Mouse (Mus musculus): ENCODE data around the gene Poldip3. TPM values are rescaled to one million over a fixed set of nuclear protein-coding genes. Genes with fewer than 3 reads are reported as not detected.

Gene Poldip3
- polyA plus RNA-seq (2015; fragmentation: Nextera tagmentation; extraction: Ambion mirVana): 139 and 140 TPM in 2 replicates

- Histone ChIP-seq H3K4me2 (peak within 1 kb of the TSS; percentile 84), H3K4me3 (peak within 1 kb of the TSS; percentile 98), H3K36me3 (peaks cover 28% of the 10 kb centered on the region), H3K27me3 (no peaks in the 10 kb centered on the region), H3K4me1 (peaks cover 12% of the 10 kb centered on the region), H3K27ac (peak within 1 kb of the TSS; percentile 99), H3K9me3 (no peaks in the 10 kb centered on the region), H3K9ac (peak within 1 kb of the TSS; percentile 100)
- WGBS: under 1% methylated on average over 56 of the region's 56 CpGs
- peak; percentile 92 for ATAC-seq (ENCODE audit: borderline replicate concordance, extremely low read depth, low FRiP score, low TSS enrichment)
Observed at GRCm38 (mm10) chr15:83149196-83150072, at the start of gene Poldip3. Gene Poldip3, minus strand, starts transcription at chr15:83149384.

DNA sequence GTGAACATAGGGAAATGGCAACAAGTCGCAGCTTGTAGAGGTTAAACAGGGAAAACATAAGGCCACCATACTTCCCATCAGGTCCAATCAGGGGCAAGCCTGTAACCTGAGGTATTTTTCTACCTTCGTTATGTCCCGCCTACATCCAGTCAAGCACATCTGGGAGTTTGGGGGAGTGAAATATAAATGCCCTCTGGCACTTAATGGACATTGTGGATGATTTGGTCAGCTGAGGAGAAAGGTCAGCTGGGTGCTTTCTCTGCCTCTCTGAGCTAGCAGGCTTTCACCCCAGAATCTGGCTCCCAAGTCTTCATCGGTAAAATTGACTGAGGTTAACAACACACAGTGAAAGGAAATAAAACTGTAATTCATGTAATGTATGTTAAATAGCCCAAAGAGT is 44.2 kb upstream of the Poldip3 start:
- Histone ChIP-seq H3K4me1 (no peaks in the 10 kb centered on the region), H3K9me3 (no peaks in the 10 kb centered on the region), H3K4me2 (no peak overlapping the region), H3K9ac (no peak overlapping the region), H3K27ac (no peak overlapping the region), H3K27me3 (no peaks in the 10 kb centered on the region), H3K36me3 (no peaks in the 10 kb centered on the region), H3K4me3 (no peak overlapping the region)
- ATAC-seq (ENCODE audit: borderline replicate concordance, extremely low read depth, low FRiP score, low TSS enrichment): no peak
- 90% methylated on average over 4 of the region's 4 CpGs for WGBS

- H3K4me3 ChIP-seq: no peak overlapping the region
- no peak overlapping the region for H3K27ac ChIP-seq
- no peaks in the 10 kb centered on the region for H3K36me3 ChIP-seq
- no peak for ATAC-seq (ENCODE audit: borderline replicate concordance, extremely low read depth, low FRiP score, low TSS enrichment)
- no peak overlapping the region for H3K9ac ChIP-seq
- 0 out of 2 replicates have a peak, but pooled peaks cover 6% of the 10 kb centered on the region for H3K4me1 ChIP-seq
- H3K9me3 ChIP-seq: no peaks in the 10 kb centered on the region
- WGBS: 57% methylated on average over 5 of the region's 5 CpGs
- no peaks in the 10 kb centered on the region for H3K27me3 ChIP-seq
- H3K4me2 ChIP-seq: no peak overlapping the region
Observed at GRCm38 (mm10) chr15:83182351-83182750, 33.2 kb upstream of the Poldip3 start.

DNA sequence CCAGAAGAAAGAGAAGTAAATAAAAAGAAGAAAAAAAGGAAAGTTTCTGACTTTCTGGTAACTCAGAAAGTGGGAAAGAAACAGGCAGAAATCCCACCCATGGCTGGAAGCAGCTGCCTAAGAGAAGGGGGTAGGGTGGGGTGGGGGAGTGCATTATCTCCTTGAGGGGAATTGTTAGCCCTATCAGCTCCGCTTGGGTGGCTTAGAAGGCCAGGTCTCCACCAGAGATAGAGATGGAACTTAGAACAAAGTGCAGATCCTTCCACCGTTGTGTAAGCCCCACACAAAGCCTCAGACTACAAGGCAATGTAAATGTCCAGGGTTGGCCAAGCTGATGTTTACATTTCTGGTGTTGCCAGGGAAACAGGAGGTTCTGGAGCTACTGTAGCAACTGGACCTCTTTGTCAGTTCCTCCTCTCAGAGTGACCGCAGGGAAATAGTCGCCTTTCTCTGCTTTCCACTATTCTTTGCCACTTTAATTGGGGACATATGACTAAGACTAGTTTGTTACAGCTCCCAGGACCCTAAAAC is 32.7 kb upstream of the Poldip3 start:
- H3K9ac ChIP-seq: no peak overlapping the region
- 0 out of 2 replicates have a peak, but pooled peaks cover 6% of the 10 kb centered on the region for H3K4me1 ChIP-seq
- no peak overlapping the region for H3K4me3 ChIP-seq
- WGBS: 35% methylated on average over 4 of the region's 4 CpGs
- H3K27me3 ChIP-seq: no peaks in the 10 kb centered on the region
- ATAC-seq (ENCODE audit: borderline replicate concordance, extremely low read depth, low FRiP score, low TSS enrichment): no peak
- no peak overlapping the region for H3K4me2 ChIP-seq
- H3K36me3 ChIP-seq: no peaks in the 10 kb centered on the region
- no peak overlapping the region for H3K27ac ChIP-seq
- no peaks in the 10 kb centered on the region for H3K9me3 ChIP-seq

- WGBS: 80% methylated on average over 6 of the region's 6 CpGs
Observed at GRCm38 (mm10) chr15:83180004-83180403, 30.8 kb upstream of the Poldip3 start.

DNA sequence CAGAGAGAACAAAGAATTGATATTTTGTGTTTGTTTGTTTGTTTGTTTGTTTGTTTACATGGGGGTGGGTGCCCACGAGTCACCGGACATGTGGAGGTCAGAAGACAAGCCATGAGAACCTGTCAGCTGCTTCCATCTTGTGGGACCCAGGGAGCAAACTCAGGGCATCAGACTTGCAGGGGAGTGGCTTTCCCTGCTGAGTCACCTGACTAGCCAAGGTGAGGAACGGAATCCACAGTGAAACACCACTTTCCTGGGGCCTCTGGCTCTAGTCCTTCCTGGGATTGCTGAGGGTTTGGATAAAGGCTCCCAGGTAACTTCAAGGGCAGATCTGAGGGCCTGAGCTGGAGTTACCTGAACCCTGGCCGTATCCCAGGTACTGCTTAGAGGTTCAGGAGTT is 27.5 kb upstream of the Poldip3 start:
- Histone ChIP-seq H3K4me2 (no peak overlapping the region), H3K9me3 (no peaks in the 10 kb centered on the region), H3K27me3 (no peaks in the 10 kb centered on the region), H3K36me3 (no peaks in the 10 kb centered on the region), H3K27ac (no peak overlapping the region), H3K4me3 (no peak overlapping the region), H3K9ac (no peak overlapping the region), H3K4me1 (0 out of 2 replicates have a peak, but pooled peaks cover 3% of the 10 kb centered on the region)
- no peak for ATAC-seq (ENCODE audit: borderline replicate concordance, extremely low read depth, low FRiP score, low TSS enrichment)
- 57% methylated on average over 4 of the region's 4 CpGs for WGBS

More at GRCm38 (mm10) chr15:83180004-83180403, 30.8 kb upstream of the Poldip3 start:
- H3K4me1 ChIP-seq: 0 out of 2 replicates have a peak, but pooled peaks cover 6% of the 10 kb centered on the region
- no peaks in the 10 kb centered on the region for H3K9me3 ChIP-seq
- no peak for ATAC-seq (ENCODE audit: borderline replicate concordance, extremely low read depth, low FRiP score, low TSS enrichment)
- H3K27me3 ChIP-seq: no peaks in the 10 kb centered on the region
- H3K36me3 ChIP-seq: no peaks in the 10 kb centered on the region
- no peak overlapping the region for H3K9ac ChIP-seq
- H3K4me3 ChIP-seq: no peak overlapping the region
- H3K4me2 ChIP-seq: no peak overlapping the region
- H3K27ac ChIP-seq: no peak overlapping the region

DNA sequence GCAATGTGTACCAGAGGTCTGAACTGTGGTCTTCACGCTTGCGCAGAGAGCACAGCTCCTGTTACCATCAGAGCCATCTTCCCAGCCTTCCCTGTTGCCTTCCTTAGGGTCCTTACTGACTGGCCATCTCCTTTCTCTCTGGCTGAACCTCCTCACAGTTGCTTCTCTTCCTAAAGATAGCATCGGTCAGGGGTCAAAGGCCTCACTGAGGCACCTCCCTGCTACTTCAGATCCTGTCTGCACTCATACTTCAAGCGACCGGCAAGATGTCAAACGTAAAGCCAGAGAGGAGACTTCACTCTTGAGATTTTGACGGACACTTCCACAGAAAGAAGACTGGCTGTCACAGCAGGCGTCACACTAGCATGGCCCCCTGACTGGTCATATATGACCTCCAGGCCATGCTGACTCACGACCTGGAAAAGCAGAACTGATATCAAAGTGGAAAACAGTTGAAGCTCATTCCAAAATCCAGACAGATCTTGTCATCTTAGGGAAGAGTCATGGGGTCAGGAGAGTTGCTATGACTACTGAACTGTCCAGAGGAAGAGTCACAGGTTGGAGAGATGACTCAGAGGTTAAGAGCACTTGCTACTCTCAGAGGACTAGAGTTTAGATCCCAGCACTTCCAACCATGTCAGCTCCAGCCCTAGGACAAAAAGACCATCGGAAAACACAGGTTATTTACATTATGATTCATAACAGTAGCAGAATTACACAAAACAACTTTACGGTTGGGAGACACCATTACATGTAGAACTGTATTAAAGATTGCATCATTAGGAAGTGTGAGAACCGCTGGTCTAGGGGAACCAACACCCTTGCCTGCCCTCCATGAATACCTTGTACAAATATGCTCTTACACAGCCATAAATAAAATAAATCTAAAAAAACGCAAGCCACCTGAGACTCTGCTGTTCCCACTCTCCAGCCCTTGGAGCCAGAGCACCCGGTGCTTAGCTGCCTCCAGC is 25.0 kb upstream of the Poldip3 start:
- no peak overlapping the region for H3K9ac ChIP-seq
- no peak overlapping the region for H3K27ac ChIP-seq
- no peak for ATAC-seq (ENCODE audit: borderline replicate concordance, extremely low read depth, low FRiP score, low TSS enrichment)
- H3K36me3 ChIP-seq: no peaks in the 10 kb centered on the region
- H3K4me1 ChIP-seq: peaks cover 27% of the 10 kb centered on the region
- no peaks in the 10 kb centered on the region for H3K27me3 ChIP-seq
- WGBS: 81% methylated on average over 14 of the region's 14 CpGs
- no peak overlapping the region for H3K4me2 ChIP-seq
- H3K9me3 ChIP-seq: no peaks in the 10 kb centered on the region
- no peak overlapping the region for H3K4me3 ChIP-seq

- no peaks in the 10 kb centered on the region for H3K9me3 ChIP-seq
- H3K27ac ChIP-seq: peak within 1 kb of the TSS; percentile 91
- peak; percentile 51 for ATAC-seq (ENCODE audit: borderline replicate concordance, extremely low read depth, low FRiP score, low TSS enrichment)
- H3K36me3 ChIP-seq: no peaks in the 10 kb centered on the region
- WGBS: 28% methylated on average over 28 of the region's 28 CpGs
- H3K9ac ChIP-seq: peak within 1 kb of the TSS; percentile 89
- H3K4me3 ChIP-seq: peak within 1 kb of the TSS; percentile 93
- peak within 1 kb of the TSS; percentile 89 for H3K4me2 ChIP-seq
- H3K27me3 ChIP-seq: no peaks in the 10 kb centered on the region
- peaks cover 37% of the 10 kb centered on the region for H3K4me1 ChIP-seq
Observed at GRCm38 (mm10) chr15:83172492-83173429, 23.6 kb upstream of the Poldip3 start, which contains the start of gene Cyb5r3. Gene Cyb5r3, minus strand, starts transcription at chr15:83172592.

DNA sequence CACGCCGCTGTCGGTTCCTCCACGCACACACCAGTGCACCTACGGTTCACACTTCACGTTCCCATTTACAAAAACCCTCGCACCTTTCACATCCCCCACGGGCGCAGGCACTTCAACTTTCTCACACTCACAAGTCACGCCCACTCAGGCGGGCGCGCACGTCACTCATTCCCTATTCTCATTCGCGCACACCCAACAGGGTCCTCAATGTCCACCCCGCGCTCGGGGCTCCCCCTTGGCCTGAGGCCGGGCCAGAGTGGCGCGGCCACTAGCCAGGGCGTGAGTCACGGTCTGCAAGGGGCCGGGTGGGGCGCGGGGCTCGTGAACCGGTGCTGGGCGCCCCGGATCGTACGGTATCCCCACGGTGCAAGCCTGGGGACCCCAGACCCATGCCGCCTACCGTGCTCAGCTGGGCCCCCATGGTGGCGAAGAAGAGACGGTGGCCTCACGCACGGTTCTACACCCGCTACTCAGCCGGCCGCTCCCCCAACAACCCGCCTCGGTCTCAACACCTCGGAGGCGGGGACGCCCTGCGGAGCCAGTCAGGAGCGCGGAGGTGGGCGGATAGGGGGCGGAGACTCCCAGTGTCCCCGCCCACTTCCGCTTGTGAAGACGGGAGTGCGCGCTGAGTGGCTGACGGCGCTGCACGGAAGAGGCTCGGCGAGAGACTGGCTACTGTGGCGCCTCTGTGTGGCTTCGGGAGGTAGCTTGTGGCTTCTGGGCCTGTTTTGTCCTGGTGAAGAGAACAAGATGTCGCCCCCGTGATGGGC is 22.7 kb upstream of the Poldip3 start:
- H3K9me3 ChIP-seq: no peaks in the 10 kb centered on the region
- no peaks in the 10 kb centered on the region for H3K36me3 ChIP-seq
- WGBS: under 1% methylated on average over 67 of the region's 67 CpGs
- peak overlapping the region; percentile 89 for H3K4me2 ChIP-seq
- H3K9ac ChIP-seq: peak overlapping the region; percentile 89
- no peaks in the 10 kb centered on the region for H3K27me3 ChIP-seq
- peaks cover 46% of the 10 kb centered on the region for H3K4me1 ChIP-seq
- H3K4me3 ChIP-seq: peak overlapping the region; percentile 93
- peak overlapping the region; percentile 91 for H3K27ac ChIP-seq
- ATAC-seq (ENCODE audit: borderline replicate concordance, extremely low read depth, low FRiP score, low TSS enrichment): peak; percentile 95

DNA sequence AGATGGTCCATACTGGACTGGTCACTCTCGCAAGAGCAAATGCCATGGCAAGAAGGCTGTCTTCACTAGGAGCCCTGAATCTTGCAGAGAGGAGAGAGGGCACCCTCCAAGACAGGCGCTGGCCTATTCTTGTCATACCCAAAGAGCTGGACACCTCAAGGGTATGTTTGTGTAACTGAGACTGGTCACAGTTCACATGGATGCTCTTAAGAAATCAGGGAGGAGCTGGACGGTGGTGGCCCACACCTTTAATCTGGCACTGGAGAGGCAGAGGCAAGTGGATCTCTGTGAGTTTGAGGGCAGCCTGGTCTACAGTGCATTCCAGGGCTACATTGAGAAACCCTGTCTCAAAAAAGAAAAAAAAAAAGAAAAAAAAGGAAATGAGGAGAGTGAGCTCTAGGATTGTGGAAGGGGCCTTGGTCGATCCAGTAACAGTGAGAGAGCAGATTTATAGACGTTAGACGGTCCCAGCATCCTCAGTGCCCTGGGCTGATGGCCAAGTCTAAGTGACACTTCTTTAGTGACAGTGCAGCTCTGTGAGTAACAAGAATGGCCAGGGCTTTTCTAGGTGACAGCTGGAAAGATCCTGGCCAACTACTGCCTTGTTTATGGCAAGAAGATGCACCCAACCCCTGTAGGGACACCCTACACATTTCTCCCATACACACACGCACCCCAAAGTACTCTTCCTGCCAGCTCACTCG is 21.9 kb upstream of the Poldip3 start:
- no peaks in the 10 kb centered on the region for H3K27me3 ChIP-seq
- peak overlapping the region; percentile 93 for H3K4me3 ChIP-seq
- peaks cover 53% of the 10 kb centered on the region for H3K4me1 ChIP-seq
- no peak for ATAC-seq (ENCODE audit: borderline replicate concordance, extremely low read depth, low FRiP score, low TSS enrichment)
- peak overlapping the region; percentile 89 for H3K9ac ChIP-seq
- peak overlapping the region; percentile 91 for H3K27ac ChIP-seq
- WGBS: 35% methylated on average over 8 of the region's 8 CpGs
- H3K9me3 ChIP-seq: no peaks in the 10 kb centered on the region
- peak overlapping the region; percentile 89 for H3K4me2 ChIP-seq
- H3K36me3 ChIP-seq: no peaks in the 10 kb centered on the region
